Mouse (Mus musculus) kidney, adult 8-10 months (tissue): ENCODE results near the gene Mrps25.

Experiments used
- DNase-seq, 2 experiments: peaks; one replicate each; pipeline ENCODE4 v3.0.0; 2022

The Mrps25 gene

GRCm38 (mm10) chr6:92124547-92124946 is 59.3 kb downstream of the Mrps25 start:
- no peak for DNase-seq
